Mouse (Mus musculus): ENCODE results near the gene Dennd5b. TPM values are rescaled to one million over a fixed set of nuclear protein-coding genes. Genes with fewer than 3 reads are reported as not detected.
"Not testable (repeated sequence)": the region's sequence is repeated elsewhere in the genome, so short reads cannot be mapped to it uniquely, and the experiment has no call there.

Gene Dennd5b
- polyA plus RNA-seq, 1 experiment from 2014 or later = 5.8 TPM

- Histone ChIP-seq H3K36me3 (peaks cover 32% of the 10 kb centered on the region), H3K4me2 (no peak overlapping the region), H3K9me3 (no peaks in the 10 kb centered on the region), H3K4me3 (no peak overlapping the region), H3K4me1 (peaks cover 17% of the 10 kb centered on the region), H3K27me3 (replicated peaks) (no peaks in the 10 kb centered on the region), H3K27ac (replicated peaks) (no peak overlapping the region), H3K9ac (no peak overlapping the region)
- 30% methylated on average over 9 of the region's 9 CpGs for WGBS
- no peak for ATAC-seq (ENCODE audit: extremely low read depth, insufficient number of reproducible peaks, low FRiP score, low TSS enrichment)
Measured at GRCm38 (mm10) chr6:148993117-148994077, 108.1 kb downstream of the Dennd5b start.

- Histone ChIP-seq H3K9me3 (no peaks in the 10 kb centered on the region), H3K4me3 (no peak overlapping the region), H3K27ac (replicated peaks) (no peak overlapping the region), H3K4me2 (no peak overlapping the region), H3K4me1 (peaks cover 17% of the 10 kb centered on the region), H3K9ac (no peak overlapping the region), H3K36me3 (peaks cover 23% of the 10 kb centered on the region), H3K27me3 (replicated peaks) (no peaks in the 10 kb centered on the region)
- ATAC-seq (ENCODE audit: extremely low read depth, insufficient number of reproducible peaks, low FRiP score, low TSS enrichment) = no peak
- 51% methylated on average over 4 of the region's 4 CpGs for WGBS
Measured at GRCm38 (mm10) chr6:148992373-148993116, 108.9 kb downstream of the Dennd5b start.

- no peak for ATAC-seq (ENCODE audit: extremely low read depth, insufficient number of reproducible peaks, low FRiP score, low TSS enrichment)
- Histone ChIP-seq H3K27ac (replicated peaks) (no peak overlapping the region), H3K4me2 (no peak overlapping the region)
Measured at GRCm38 (mm10) chr6:148991660-148992372, 109.7 kb downstream of the Dennd5b start.

DNA sequence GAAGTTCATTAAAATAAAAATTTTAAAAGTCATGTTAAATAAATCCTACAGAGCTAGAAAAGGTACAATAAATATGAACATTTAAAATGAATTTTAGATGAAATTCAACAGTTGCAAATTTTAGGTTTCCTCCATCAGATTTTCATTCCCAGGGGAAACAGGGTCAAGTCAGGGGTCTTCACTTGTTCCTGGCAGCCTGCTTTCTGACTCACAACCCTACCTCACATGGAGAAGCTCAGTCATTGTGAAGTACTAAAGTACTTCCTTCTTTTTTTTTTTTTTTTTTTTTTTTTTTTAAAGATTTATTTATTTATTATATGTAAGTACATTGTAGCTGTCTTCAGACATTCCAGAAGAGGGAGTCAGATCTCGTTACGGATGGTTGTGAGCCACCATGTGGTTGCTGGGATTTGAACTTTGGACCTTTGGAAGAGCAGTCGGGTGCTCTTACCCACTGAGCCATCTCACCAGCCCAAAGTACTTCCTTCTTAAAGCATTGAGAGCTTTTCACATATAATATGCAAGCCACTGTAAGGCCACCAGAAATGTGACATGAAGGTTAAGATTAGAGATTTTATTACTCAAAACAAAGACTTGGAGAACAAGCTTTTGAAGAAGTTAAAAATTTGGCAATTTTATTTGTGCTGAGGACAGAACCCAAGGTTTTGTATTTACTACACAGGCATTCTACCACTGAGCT, 111.5 kb downstream of the Dennd5b start:
- H3K27me3 ChIP-seq (replicated peaks); H3K9ac ChIP-seq; H3K36me3 ChIP-seq; ATAC-seq (ENCODE audit: extremely low read depth, insufficient number of reproducible peaks, low FRiP score, low TSS enrichment); H3K4me3 ChIP-seq; H3K9me3 ChIP-seq; H3K27ac ChIP-seq (replicated peaks); H3K4me2 ChIP-seq: not testable (repeated sequence)
- 100% methylated on average over 1 of the region's 3 CpGs for WGBS
- H3K4me1 ChIP-seq = peaks cover 17% of the 10 kb centered on the region

More at GRCm38 (mm10) chr6:148991660-148992372, 109.7 kb downstream of the Dennd5b start:
- peaks cover 16% of the 10 kb centered on the region for H3K36me3 ChIP-seq
- no peaks in the 10 kb centered on the region for H3K9me3 ChIP-seq
- H3K27me3 ChIP-seq (replicated peaks) = no peaks in the 10 kb centered on the region
- 56% methylated on average over 6 of the region's 6 CpGs for WGBS
- H3K4me1 ChIP-seq = peaks cover 17% of the 10 kb centered on the region
- no peak overlapping the region for H3K9ac ChIP-seq
- H3K4me3 ChIP-seq = no peak overlapping the region

- Histone ChIP-seq H3K9me3 (no peaks in the 10 kb centered on the region), H3K4me1 (no peaks in the 10 kb centered on the region), H3K27me3 (replicated peaks) (no peaks in the 10 kb centered on the region), H3K4me2 (no peak overlapping the region), H3K4me3 (no peak overlapping the region), H3K36me3 (peaks cover 3% of the 10 kb centered on the region; the same call in 1 of the 2 replicates), H3K9ac (no peak overlapping the region), H3K27ac (replicated peaks) (no peak overlapping the region)
- ATAC-seq (ENCODE audit: extremely low read depth, insufficient number of reproducible peaks, low FRiP score, low TSS enrichment) = no peak
- 79% methylated on average over 4 of the region's 4 CpGs for WGBS
Measured at GRCm38 (mm10) chr6:148986003-148986402, 115.5 kb downstream of the Dennd5b start.

DNA sequence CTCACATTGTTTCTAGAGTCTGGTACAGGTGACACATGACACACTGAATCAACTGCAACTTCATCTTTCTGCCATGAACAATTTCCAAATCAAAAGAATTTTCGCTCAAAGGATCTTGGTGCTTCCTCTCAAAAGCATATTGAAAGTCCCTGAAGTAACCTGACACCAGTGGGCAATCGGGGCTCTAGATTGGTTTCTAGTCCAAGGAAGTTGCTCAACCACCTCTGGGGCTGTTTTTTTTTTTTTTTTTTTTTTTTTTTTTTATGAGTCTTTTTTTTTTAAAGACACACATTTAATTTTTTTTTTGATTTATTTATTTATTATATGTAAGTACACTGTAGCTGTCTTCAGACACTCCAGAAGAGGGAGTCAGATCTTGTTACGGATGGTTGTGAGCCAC, 121.0 kb downstream of the Dennd5b start:
- no peaks in the 10 kb centered on the region for H3K27me3 ChIP-seq (replicated peaks)

DNA sequence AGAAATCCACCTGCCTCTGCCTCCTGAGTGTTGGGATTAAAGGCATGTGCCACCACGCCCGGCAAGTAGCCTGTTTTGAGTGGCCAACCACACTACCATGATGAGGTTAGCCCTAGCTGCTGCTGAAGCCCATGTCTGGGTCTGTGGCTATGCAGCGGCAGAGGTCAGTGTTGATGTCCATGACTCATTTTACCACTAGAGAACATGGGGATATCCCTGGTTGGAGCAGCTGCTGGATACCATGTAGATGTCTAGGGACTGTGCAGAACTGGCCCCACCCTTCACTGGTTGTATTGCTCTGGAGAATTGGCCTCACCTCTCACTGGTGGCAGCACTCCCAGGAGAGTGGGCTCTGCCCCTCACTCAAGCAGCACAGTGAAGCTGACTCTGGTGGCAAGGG, 126.4 kb downstream of the Dennd5b start:
- Histone ChIP-seq H3K9ac (no peak overlapping the region), H3K4me2 (no peak overlapping the region), H3K27me3 (replicated peaks) (no peaks in the 10 kb centered on the region), H3K4me1 (peaks cover 22% of the 10 kb centered on the region), H3K4me3 (no peak overlapping the region), H3K9me3 (no peaks in the 10 kb centered on the region), H3K36me3 (no peaks in the 10 kb centered on the region), H3K27ac (replicated peaks) (no peak overlapping the region)
- no peak; the same call in 1 of the 2 replicates for ATAC-seq (ENCODE audit: extremely low read depth, insufficient number of reproducible peaks, low FRiP score, low TSS enrichment)
- WGBS = 84% methylated on average over 3 of the region's 3 CpGs

More for the DNA sequence above, 121.0 kb downstream of the Dennd5b start:
- Histone ChIP-seq H3K27ac (replicated peaks) (no peak overlapping the region), H3K4me2 (no peak overlapping the region), H3K9me3 (no peaks in the 10 kb centered on the region), H3K4me3 (no peak overlapping the region), H3K9ac (no peak overlapping the region), H3K36me3 (no peaks in the 10 kb centered on the region), H3K4me1 (no peaks in the 10 kb centered on the region)
- no peak for ATAC-seq (ENCODE audit: extremely low read depth, insufficient number of reproducible peaks, low FRiP score, low TSS enrichment)
- 70% methylated on average over 3 of the region's 3 CpGs for WGBS

GRCm38 (mm10) chr6:148972891-148973290, 128.6 kb downstream of the Dennd5b start:
- H3K4me2 ChIP-seq = no peak overlapping the region
- H3K4me1 ChIP-seq = peaks cover 22% of the 10 kb centered on the region
- no peaks in the 10 kb centered on the region for H3K36me3 ChIP-seq
- 4% methylated on average over 2 of the region's 2 CpGs for WGBS
- ATAC-seq (ENCODE audit: extremely low read depth, insufficient number of reproducible peaks, low FRiP score, low TSS enrichment) = no peak
- no peak overlapping the region for H3K4me3 ChIP-seq
- no peak overlapping the region for H3K9ac ChIP-seq
- H3K27me3 ChIP-seq (replicated peaks) = no peaks in the 10 kb centered on the region
- no peaks in the 10 kb centered on the region for H3K9me3 ChIP-seq
- H3K27ac ChIP-seq (replicated peaks) = peak overlapping the region; percentile 44

DNA sequence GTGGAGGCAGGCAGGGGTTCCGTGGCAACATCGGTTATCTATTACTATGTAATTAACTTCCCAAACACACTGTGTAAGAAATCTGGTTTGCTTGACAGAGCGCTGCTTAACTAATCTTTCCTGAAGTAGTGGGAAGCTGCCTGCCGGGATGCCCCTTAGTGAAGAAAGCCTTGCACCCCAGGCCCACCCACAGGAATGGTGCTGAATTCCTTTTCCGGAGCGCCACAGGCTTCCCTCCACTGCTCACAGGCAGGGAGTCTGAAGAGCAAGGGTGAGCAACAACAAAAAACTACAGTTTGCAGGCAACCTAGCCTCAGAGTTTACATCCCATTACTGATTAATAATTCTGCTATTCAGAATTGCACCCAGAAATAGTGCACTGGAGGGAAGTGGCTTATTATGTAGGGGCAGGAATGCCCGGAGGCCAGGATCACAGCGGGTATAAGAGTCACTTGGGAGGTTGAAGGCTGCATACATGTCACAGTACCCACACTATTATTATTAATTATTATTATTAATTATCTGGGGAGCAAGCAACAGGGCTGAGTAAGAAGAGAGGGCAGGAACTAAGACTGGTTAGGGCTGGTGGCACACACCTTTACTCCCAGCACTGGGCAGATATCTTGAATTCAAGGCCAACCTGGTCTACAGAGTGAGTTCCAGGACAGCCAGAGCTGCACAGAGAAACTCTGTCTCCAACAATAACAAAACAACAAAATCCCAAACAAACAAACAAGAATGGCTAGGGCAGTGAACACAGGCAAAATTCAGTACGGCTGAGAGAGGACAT, 129.2 kb downstream of the Dennd5b start:
- ATAC-seq (ENCODE audit: extremely low read depth, insufficient number of reproducible peaks, low FRiP score, low TSS enrichment) = no peak
- H3K9ac ChIP-seq = no peak overlapping the region
- H3K4me1 ChIP-seq = peaks cover 22% of the 10 kb centered on the region
- H3K27ac ChIP-seq (replicated peaks) = peak overlapping the region; percentile 44
- H3K9me3 ChIP-seq = no peaks in the 10 kb centered on the region
- 13% methylated on average over 9 of the region's 9 CpGs for WGBS
- no peaks in the 10 kb centered on the region for H3K36me3 ChIP-seq
- no peaks in the 10 kb centered on the region for H3K27me3 ChIP-seq (replicated peaks)
- H3K4me3 ChIP-seq = 0 out of 2 replicates have a peak overlapping the region, but pooled peaks have one; percentile 0
- peak overlapping the region; percentile 41 for H3K4me2 ChIP-seq

GRCm38 (mm10) chr6:148971385-148971940, 130.0 kb downstream of the Dennd5b start:
- Histone ChIP-seq H3K4me2 (peak overlapping the region; percentile 41), H3K9ac (0 out of 2 replicates have a peak overlapping the region, but pooled peaks have one; percentile 6), H3K27ac (replicated peaks) (peak overlapping the region; percentile 13; the same call in 1 of the 2 replicates), H3K27me3 (replicated peaks) (no peaks in the 10 kb centered on the region), H3K4me3 (0 out of 2 replicates have a peak overlapping the region, but pooled peaks have one; percentile 0), H3K9me3 (no peaks in the 10 kb centered on the region), H3K4me1 (peaks cover 22% of the 10 kb centered on the region), H3K36me3 (no peaks in the 10 kb centered on the region)
- no peak for ATAC-seq (ENCODE audit: extremely low read depth, insufficient number of reproducible peaks, low FRiP score, low TSS enrichment)
- WGBS = 35% methylated on average over 9 of the region's 9 CpGs
